Mouse (Mus musculus) frontal cortex, postnatal 14 days (tissue): ENCODE measurements around the gene Dtwd1.
"Not testable (repeated sequence)": the region's sequence is repeated elsewhere in the genome, so short reads cannot be mapped to it uniquely, and the experiment has no call there.

Experiments
- DNase-seq, 2 experiments: peaks; one replicate each; pipeline ENCODE4 v3.0.0; 2022; ENCODE audit warnings: low spot score in 2 of 2

Dtwd1 gene

GRCm38 (mm10) chr2:126151855-126152571, at the start of gene Dtwd1, which contains the start of gene Fam227b:
Dtwd1 (plus strand) TSS chr2:126152141.
Fam227b (minus strand) TSS chr2:126152004.
- DNase-seq, result peak; percentile 96 to 97

GRCm38 (mm10) chr2:126147723-126148122, 4.2 kb upstream of the Dtwd1 start:
- no peak for DNase-seq

- DNase-seq, result no peak
Observed at GRCm38 (mm10) chr2:126165277-126166018, 13.5 kb downstream of the Dtwd1 start.

GRCm38 (mm10) chr2:126166335-126166734, 14.4 kb downstream of the Dtwd1 start:
- no peak for DNase-seq

GRCm38 (mm10) chr2:126166848-126167617, 15.1 kb downstream of the Dtwd1 start:
- DNase-seq, result no peak

DNA sequence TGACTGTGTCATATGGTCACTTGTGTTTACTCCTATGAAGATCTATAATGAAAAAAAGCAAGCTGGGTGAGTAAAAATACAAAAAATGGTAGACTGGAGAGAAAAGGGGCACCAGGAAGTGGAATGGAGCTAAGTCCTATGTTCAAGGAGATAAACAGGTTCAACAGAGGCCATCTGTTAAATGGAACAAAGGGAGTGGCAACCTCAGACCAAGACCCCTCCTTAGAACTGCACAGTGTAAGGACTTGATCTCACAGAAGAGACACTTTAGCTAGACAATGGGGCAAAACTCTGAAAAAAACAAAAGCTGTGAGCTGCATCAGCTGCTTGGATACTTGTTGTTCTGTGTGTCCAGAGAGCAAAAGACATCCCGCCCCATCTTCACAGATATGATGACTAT, 19.5 kb downstream of the Dtwd1 start:
- no peak for DNase-seq

GRCm38 (mm10) chr2:126191306-126191705, 39.4 kb downstream of the Dtwd1 start:
- no peak for DNase-seq

DNA sequence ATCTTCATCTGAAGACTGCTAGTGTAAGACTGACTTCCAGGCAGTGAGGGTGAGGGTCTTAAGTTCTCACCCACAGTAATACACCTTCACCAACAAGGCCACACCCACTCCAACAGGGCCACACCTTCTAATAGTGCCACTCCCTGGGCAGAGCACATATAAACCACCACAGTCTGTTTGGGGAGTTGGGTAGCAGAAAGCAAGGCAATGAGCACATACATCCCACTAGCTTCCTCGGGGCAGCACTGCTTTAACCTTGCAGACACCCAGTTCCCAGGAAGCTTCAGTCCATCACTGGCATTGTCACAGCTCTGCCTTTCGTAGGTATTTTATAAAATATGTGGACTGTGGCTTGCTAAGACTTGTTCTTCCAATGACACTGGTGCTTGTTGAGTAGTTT, 40.2 kb downstream of the Dtwd1 start:
- DNase-seq, result no peak

- DNase-seq, result no peak
Observed at GRCm38 (mm10) chr2:126195631-126196356, 43.9 kb downstream of the Dtwd1 start.

DNA sequence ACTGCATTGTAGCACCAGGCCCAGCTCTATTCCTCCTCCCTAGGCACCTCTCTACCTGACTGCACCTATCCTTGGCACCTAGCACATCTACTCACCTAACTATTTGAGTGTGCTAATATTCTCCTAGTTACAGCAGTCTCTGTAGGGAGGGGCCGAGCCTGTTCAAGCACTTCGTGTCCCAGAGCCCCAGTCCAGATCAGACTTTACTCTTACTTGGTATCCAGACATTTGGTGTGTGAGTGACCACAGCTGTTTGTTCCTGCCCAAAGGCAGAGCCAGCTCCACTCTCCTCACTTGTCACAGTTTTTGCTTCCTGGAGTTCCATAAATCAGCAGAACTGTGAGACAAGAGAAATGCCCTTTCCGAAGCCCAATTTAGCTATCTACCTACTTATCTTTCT, 47.0 kb downstream of the Dtwd1 start:
- DNase-seq, result no peak

DNA sequence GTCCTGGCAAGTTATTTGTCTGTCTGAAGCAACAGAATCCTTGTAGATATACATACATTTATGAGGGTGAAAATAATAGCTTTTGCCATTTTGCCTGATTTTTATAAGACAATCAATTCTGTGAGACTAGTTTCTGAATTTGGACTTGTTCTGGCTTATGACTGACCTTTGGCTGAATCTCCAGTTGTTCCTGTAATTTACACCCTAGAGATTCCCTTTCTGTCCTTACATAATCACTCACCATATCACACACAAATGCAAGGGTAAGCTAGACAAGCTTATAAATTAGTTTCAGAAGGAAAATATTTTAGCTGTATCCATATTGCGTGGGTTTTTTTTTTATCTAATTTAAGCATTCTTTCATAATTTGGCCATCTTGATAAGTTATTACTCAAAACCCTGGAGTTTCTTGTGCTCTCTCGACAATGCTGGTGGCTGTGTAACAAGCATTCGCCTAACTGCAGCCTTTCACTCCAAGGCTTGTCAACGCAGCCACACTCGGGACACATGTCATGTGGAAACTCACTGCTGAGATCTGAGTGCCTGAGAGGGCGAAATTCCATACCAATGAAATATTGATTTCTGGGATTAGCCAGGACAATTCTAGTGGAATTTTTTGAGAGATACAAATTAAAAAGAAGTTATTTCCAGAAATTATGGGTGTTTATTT, 59.2 kb downstream of the Dtwd1 start:
- DNase-seq, result no peak

- DNase-seq, result not testable (repeated sequence)
Observed at GRCm38 (mm10) chr2:126214800-126215199, 62.9 kb downstream of the Dtwd1 start, which contains the start of gene Gm17555. Gm17555 (plus strand) TSS chr2:126215100.
